Mouse (Mus musculus) MEL (cell line): ENCODE measurements around the gene Mkks. TPM values are rescaled to one million over a fixed set of nuclear protein-coding genes. Genes with fewer than 3 reads are reported as not detected.

Experiments used
- DNase-seq: peaks from one replicate; pipeline ENCODE4 v3.0.0; 2011; ENCODE audit warnings: low read depth, low spot score
- H3K27ac ChIP-seq: 2 replicates; pipeline ENCODE4 v1.5.1; 2012; ENCODE audit warnings: low read depth, mild to moderate bottlenecking, control low read depth, low read length, moderate library complexity; ENCODE audit not compliant: control insufficient read depth
- H3K27me3 ChIP-seq, 2 experiments: fragments of 150-350 bp in 1 of 2; sonication (generic) in 1 of 2; 2 replicates each; pipeline ENCODE4 v1.6.1; 2012; ENCODE audit warnings: low read length in 2 of 2, mild to moderate bottlenecking in 2 of 2, improper control_type of control experiment in 1 of 2, moderate library complexity in 1 of 2; ENCODE audit not compliant: insufficient read depth in 2 of 2, control insufficient read depth in 1 of 2
- H3K36me3 ChIP-seq, 2 experiments: 2 replicates each; pipeline ENCODE4 v1.6.1; 2012 to 2014; ENCODE audit warnings: low read length in 2 of 2, improper control_type of control experiment in 1 of 2, inconsistent platforms in 1 of 2, mild to moderate bottlenecking in 1 of 2; ENCODE audit not compliant: insufficient read depth in 2 of 2, control insufficient read depth in 1 of 2
- H3K4me1 ChIP-seq, 2 experiments: fragments of 150-350 bp in 1 of 2; sonication (generic) in 1 of 2; 2 replicates each; pipeline ENCODE4 v1.6.1; 2012; ENCODE audit warnings: low read length in 2 of 2, improper control_type of control experiment in 1 of 2, mild to moderate bottlenecking in 1 of 2; ENCODE audit not compliant: insufficient read depth in 2 of 2, control insufficient read depth in 1 of 2
- H3K4me3 ChIP-seq, 2 experiments: fragments of 150-350 bp in 1 of 2; sonication (generic) in 1 of 2; 2 replicates each; pipeline ENCODE4 v1.5.1; 2012; ENCODE audit warnings: low read depth in 2 of 2, low read length in 2 of 2, mild to moderate bottlenecking in 2 of 2, moderate library complexity in 2 of 2, control low read depth in 1 of 2, improper control_type of control experiment in 1 of 2; ENCODE audit not compliant: control insufficient read depth in 1 of 2, insufficient read depth in 1 of 2
- H3K79me2 ChIP-seq: 2 replicates; pipeline ENCODE4 v1.6.1; 2012; ENCODE audit warnings: mild to moderate bottlenecking, low read length, moderate library complexity; ENCODE audit not compliant: control insufficient read depth, poor library complexity, insufficient read depth
- H3K9ac ChIP-seq: 2 replicates; pipeline ENCODE4 v1.6.1; 2012; ENCODE audit warnings: low read depth, mild to moderate bottlenecking, control low read depth, low read length, moderate library complexity; ENCODE audit not compliant: control insufficient read depth, poor library complexity, severe bottlenecking
- H3K9me3 ChIP-seq: fragments of 150-350 bp; sonication (generic); replicated peaks from 2 replicates; pipeline ENCODE4 v1.6.1; 2012; ENCODE audit warnings: mild to moderate bottlenecking, low read length, improper control_type of control experiment, moderate library complexity; ENCODE audit not compliant: insufficient read depth
- E2F4 ChIP-seq: IDR thresholded peaks from 2 replicates; pipeline ENCODE4 v1.6.1; 2011; ENCODE audit warnings: low read depth, low read length, improper control_type of control experiment, borderline replicate concordance
- ELF1 ChIP-seq: IDR thresholded peaks from 2 replicates; pipeline ENCODE4 v1.6.1; 2014; ENCODE audit warnings: low read depth, mild to moderate bottlenecking, inconsistent platforms, low read length, improper control_type of control experiment, moderate library complexity
- EP300 ChIP-seq, 2 experiments: IDR thresholded peaks; 2 replicates each; pipeline ENCODE4 v1.6.1; 2011; ENCODE audit warnings: improper control_type of control experiment in 2 of 2, low read length in 2 of 2, low read depth in 1 of 2, mild to moderate bottlenecking in 1 of 2
- GATA1 ChIP-seq: IDR thresholded peaks from 2 replicates; pipeline ENCODE4 v1.6.1; 2011; ENCODE audit warnings: low read depth, low read length, improper control_type of control experiment
- KAT2A ChIP-seq: conservative IDR thresholded peaks from 2 replicates; pipeline ENCODE4 v1.6.1; 2012; ENCODE audit warnings: low read depth, low read length, improper control_type of control experiment, inconsistent platforms
- NELFE ChIP-seq: IDR thresholded peaks from 2 replicates; pipeline ENCODE4 v1.6.1; 2011; ENCODE audit warnings: low read depth, low read length, improper control_type of control experiment
- RAD21 ChIP-seq: IDR thresholded peaks from 2 replicates; pipeline ENCODE4 v1.6.1; 2011; ENCODE audit warnings: mild to moderate bottlenecking, low read depth, low read length, improper control_type of control experiment
- SIN3A ChIP-seq: IDR thresholded peaks from 2 replicates; pipeline ENCODE4 v1.6.1; 2012; ENCODE audit warnings: low read length, improper control_type of control experiment, inconsistent platforms
- TAL1 ChIP-seq: IDR thresholded peaks from 2 replicates; pipeline ENCODE4 v1.6.1; 2012; ENCODE audit warnings: mild to moderate bottlenecking, inconsistent platforms, low read length, moderate library complexity, mixed read lengths
- TCF12 ChIP-seq: IDR thresholded peaks from 2 replicates; pipeline ENCODE4 v1.6.1; 2014; ENCODE audit warnings: low read depth, mild to moderate bottlenecking, inconsistent platforms, low read length, improper control_type of control experiment, moderate library complexity
- USF2 ChIP-seq, 2 experiments: IDR thresholded peaks; 2 replicates each; pipeline ENCODE4 v1.6.1; 2011 to 2012; ENCODE audit warnings: improper control_type of control experiment in 2 of 2, low read length in 2 of 2, borderline replicate concordance in 1 of 2, inconsistent platforms in 1 of 2, low read depth in 1 of 2, mild to moderate bottlenecking in 1 of 2; ENCODE audit not compliant: insufficient read depth in 1 of 2
- ZNF384 ChIP-seq: IDR thresholded peaks from 2 replicates; pipeline ENCODE4 v1.6.1; 2012; ENCODE audit warnings: low read depth, mild to moderate bottlenecking, inconsistent platforms, low read length, improper control_type of control experiment
- polyA plus RNA-seq, 2 experiments: library from polyadenylated mRNA; stranded (reverse) in 1 of 2; unstranded in 1 of 2; fragments of >175 nt in 1 of 2; fragments of >200 nt in 1 of 2; gene quantifications; 2 replicates each; pipeline versions ENCODE4 v1.2.1 to v1.2.4; 2012; ENCODE audit warnings: low replicate concordance in 2 of 2, low read depth in 1 of 2; ENCODE audit not compliant: insufficient read length in 2 of 2, insufficient read depth in 1 of 2, missing spikeins in 1 of 2
- total RNA-seq: library from RNA; depleted of rRNA; stranded (reverse); fragments of 300-350 nt; gene quantifications from 2 replicates; pipeline ENCODE4 v1.2.3, GENCODE M21; 2012

Mkks gene
- total and polyA plus RNA-seq, 3 experiments: 4.0 to 5.1 TPM; not detected in 1

- TF ChIP-seq NELFE (no peak), E2F4 (no peak)
These were observed 17.4 kb upstream of the Mkks start (continued) for GRCm38 (mm10) chr2:136908596-136908995.

- H3K27ac ChIP-seq: no peak overlapping the region
- H3K36me3 ChIP-seq: peaks cover 0 to 13% of the 10 kb centered on the region in 2 experiments; a peak in 2 of 4 replicates
- H3K9ac ChIP-seq: no peak overlapping the region
- no peaks in the 10 kb centered on the region for H3K27me3 ChIP-seq
- H3K9me3 ChIP-seq: no peaks in the 10 kb centered on the region
- H3K79me2 ChIP-seq: peaks cover 7% of the 10 kb centered on the region
- TF ChIP-seq ELF1: no peak
- TF ChIP-seq, all 39 proteins: peak for 0
- peak; percentile 41 for DNase-seq
- H3K4me3 ChIP-seq: no peak overlapping the region
- H3K4me1 ChIP-seq: peaks cover 2 to 7% of the 10 kb centered on the region in 2 experiments; a peak in 2 of 4 replicates
These were observed 4.9 kb upstream of the Mkks start for GRCm38 (mm10) chr2:136896131-136896530.

GRCm38 (mm10) chr2:136894494-136894893 is 3.3 kb upstream of the Mkks start:
- Histone ChIP-seq H3K27me3 (no peaks in the 10 kb centered on the region), H3K36me3 (peaks cover 0 to 21% of the 10 kb centered on the region in 2 experiments; a peak in 2 of 4 replicates), H3K9me3 (no peaks in the 10 kb centered on the region), H3K4me3 (no peak overlapping the region), H3K79me2 (peaks cover 14% of the 10 kb centered on the region)
- peak; percentile 93 for TF ChIP-seq ZNF384
- TF ChIP-seq RAD21: no peak
- TF ChIP-seq TCF12: peak; percentile 37; the same call in 1 of the 2 replicates
- TF ChIP-seq SIN3A: no peak
- TF ChIP-seq USF2 (IDR thresholded peaks at IDR 0.05; ENCODE audit: borderline replicate concordance in 1 of 2, insufficient read depth in 1 of 2, low read depth in 1 of 2, low read length in 2 of 2): no peak
- TF ChIP-seq KAT2A: no peak
- peak; percentile 52 for TF ChIP-seq GATA1
- peak in 1 of 2 experiments; percentile 26; a peak in 1 of 4 replicates for TF ChIP-seq EP300 (IDR thresholded peaks at IDR 0.05; ENCODE audit: low read depth in 1 of 2, low read length in 2 of 2)
- peak; percentile 45 for TF ChIP-seq TAL1
- TF ChIP-seq, all 39 proteins: peak for 5
- Histone ChIP-seq H3K27ac (no peak overlapping the region), H3K9ac (no peak overlapping the region), H3K4me1 (peaks cover 2 to 11% of the 10 kb centered on the region in 2 experiments; a peak in 3 of 4 replicates)
- peak; percentile 70 for DNase-seq
